Mouse (Mus musculus) CH12.LX (cell line): ENCODE results near the gene Slc2a5. TPM values are rescaled to one million over a fixed set of nuclear protein-coding genes. Genes with fewer than 3 reads are reported as not detected.
A peak's percentile ranks its signal among the peaks of the same experiment; 100 is the strongest.

Experiments used
- DNase-seq: peaks from one replicate; pipeline ENCODE4 v3.0.0-alpha.2; 2013; ENCODE audit errors: extremely low read depth
- H3K27ac ChIP-seq: 2 replicates; pipeline ENCODE4 v1.5.1; 2012; ENCODE audit warnings: low read depth, mild to moderate bottlenecking, control low read depth, moderate library complexity; ENCODE audit not compliant: insufficient read depth
- H3K27me3 ChIP-seq: replicated peaks from 2 replicates; pipeline ENCODE3; 2012; ENCODE audit warnings: inconsistent platforms
- H3K36me3 ChIP-seq, 2 experiments: replicated peaks in 1 of 2; 2 replicates each; pipeline versions ENCODE3 to v1.6.1; 2012; ENCODE audit warnings: inconsistent platforms in 1 of 2, low read length in 1 of 2, mild to moderate bottlenecking in 1 of 2, mixed read lengths in 1 of 2, moderate library complexity in 1 of 2; ENCODE audit not compliant: control insufficient read depth in 1 of 2, insufficient read depth in 1 of 2
- H3K4me1 ChIP-seq, 2 experiments: 2 replicates each; pipeline ENCODE4 v1.6.1; 2012; ENCODE audit warnings: inconsistent platforms in 1 of 2, moderate library complexity in 1 of 2; ENCODE audit not compliant: insufficient read depth in 2 of 2, control insufficient read depth in 1 of 2
- H3K4me2 ChIP-seq: 2 replicates; pipeline ENCODE4 v1.6.1; 2012; ENCODE audit warnings: low read depth, mild to moderate bottlenecking, control low read depth; ENCODE audit not compliant: poor library complexity, insufficient read depth, severe bottlenecking
- H3K4me3 ChIP-seq, 3 experiments: fragments of 150-350 bp in 1 of 3; sonication (generic) in 1 of 3; replicated peaks in 1 of 3; 2 replicates each; pipeline versions ENCODE3 to v1.5.1; 2011 to 2012; ENCODE audit warnings: low read depth in 2 of 3, low read length in 2 of 3, mild to moderate bottlenecking in 2 of 3, moderate library complexity in 2 of 3, control low read depth in 1 of 3, improper control_type of control experiment in 1 of 3, inconsistent platforms in 1 of 3, mixed read lengths in 1 of 3; ENCODE audit not compliant: poor library complexity in 1 of 3
- H3K79me2 ChIP-seq: replicated peaks from 2 replicates; pipeline ENCODE4 v1.6.1; 2012; ENCODE audit warnings: mild to moderate bottlenecking, moderate library complexity; ENCODE audit not compliant: control insufficient read depth, poor library complexity, insufficient read depth, severe bottlenecking; ENCODE audit errors: extremely low read depth
- H3K9ac ChIP-seq: 2 replicates; pipeline ENCODE4 v1.6.1; 2012; ENCODE audit warnings: low read depth, mild to moderate bottlenecking, control low read depth, moderate library complexity; ENCODE audit not compliant: insufficient read depth
- H3K9me3 ChIP-seq: replicated peaks from 2 replicates; pipeline ENCODE3; 2012; ENCODE audit warnings: low read length, inconsistent platforms, mixed read lengths
- BHLHE40 ChIP-seq: IDR thresholded peaks from 2 replicates; pipeline ENCODE4 v1.6.1; 2011; ENCODE audit warnings: mild to moderate bottlenecking, low read depth, low read length, improper control_type of control experiment
- CHD2 ChIP-seq: IDR thresholded peaks from 2 replicates; pipeline ENCODE4 v1.6.1; 2011; ENCODE audit warnings: low read length, improper control_type of control experiment
- CTCF ChIP-seq, 2 experiments: IDR thresholded peaks in 1 of 2; conservative IDR thresholded peaks in 1 of 2; 2 replicates each; pipeline ENCODE4 v1.5.1; 2011 to 2012; ENCODE audit warnings: low read depth in 2 of 2, low read length in 2 of 2, improper control_type of control experiment in 1 of 2, inconsistent platforms in 1 of 2, mild to moderate bottlenecking in 1 of 2, moderate library complexity in 1 of 2
- E2F4 ChIP-seq: IDR thresholded peaks from 2 replicates; pipeline ENCODE4 v1.6.1; 2011; ENCODE audit warnings: low read depth, low read length, improper control_type of control experiment; ENCODE audit not compliant: insufficient replicate concordance
- ELF1 ChIP-seq: IDR thresholded peaks from 2 replicates; pipeline ENCODE4 v1.6.1; 2014; ENCODE audit warnings: low read depth, mild to moderate bottlenecking, inconsistent platforms, low read length, improper control_type of control experiment
- EP300 ChIP-seq: IDR thresholded peaks from 2 replicates; pipeline ENCODE4 v1.6.1; 2011; ENCODE audit warnings: low read length, improper control_type of control experiment
- ETS1 ChIP-seq: conservative IDR thresholded peaks from 2 replicates; pipeline ENCODE4 v1.6.1; 2012; ENCODE audit warnings: low read depth, mild to moderate bottlenecking, inconsistent platforms, low read length, improper control_type of control experiment, moderate library complexity
- HCFC1 ChIP-seq: IDR thresholded peaks from 2 replicates; pipeline ENCODE4 v1.6.1; 2012; ENCODE audit warnings: low read depth, mild to moderate bottlenecking, inconsistent platforms, low read length, improper control_type of control experiment
- IRF4 ChIP-seq: IDR thresholded peaks from 2 replicates; pipeline ENCODE4 v1.6.1; 2014; ENCODE audit warnings: low read depth, mild to moderate bottlenecking, inconsistent platforms, low read length, improper control_type of control experiment
- JUN ChIP-seq: IDR thresholded peaks from 2 replicates; pipeline ENCODE4 v1.6.1; 2011; ENCODE audit warnings: low read depth, mild to moderate bottlenecking, low read length, improper control_type of control experiment, moderate library complexity; ENCODE audit not compliant: insufficient read depth
- JUND ChIP-seq: conservative IDR thresholded peaks from 2 replicates; pipeline ENCODE4 v1.6.1; 2011; ENCODE audit warnings: low read depth, low read length, improper control_type of control experiment
- KAT2A ChIP-seq: IDR thresholded peaks from 2 replicates; pipeline ENCODE4 v1.6.1; 2012; ENCODE audit warnings: low read length, improper control_type of control experiment, inconsistent platforms; ENCODE audit not compliant: insufficient replicate concordance
- MAFK ChIP-seq: IDR thresholded peaks from 2 replicates; pipeline ENCODE4 v1.6.1; 2011; ENCODE audit warnings: low read length, improper control_type of control experiment; ENCODE audit not compliant: insufficient replicate concordance
- MAX ChIP-seq: IDR thresholded peaks from 2 replicates; pipeline ENCODE4 v1.6.1; 2011; ENCODE audit warnings: low read length, improper control_type of control experiment
- MAZ ChIP-seq: IDR thresholded peaks from 2 replicates; pipeline ENCODE4 v1.6.1; 2012; ENCODE audit warnings: low read depth, mild to moderate bottlenecking, inconsistent platforms, low read length, improper control_type of control experiment, moderate library complexity
- MEF2A ChIP-seq: IDR thresholded peaks from 2 replicates; pipeline ENCODE4 v1.6.1; 2014; ENCODE audit warnings: low read depth, mild to moderate bottlenecking, inconsistent platforms, low read length, improper control_type of control experiment, borderline replicate concordance
- MXI1 ChIP-seq: IDR thresholded peaks from 2 replicates; pipeline ENCODE4 v1.6.1; 2011; ENCODE audit warnings: mild to moderate bottlenecking, low read depth, low read length, improper control_type of control experiment
- MYC ChIP-seq: IDR thresholded peaks from 2 replicates; pipeline ENCODE4 v1.6.1; 2011; ENCODE audit warnings: low read depth, mild to moderate bottlenecking, improper control_type of control experiment, low read length
- NELFE ChIP-seq: IDR thresholded peaks from 2 replicates; pipeline ENCODE4 v1.6.1; 2011; ENCODE audit warnings: low read depth, low read length, improper control_type of control experiment
- PAX5 ChIP-seq: IDR thresholded peaks from 2 replicates; pipeline ENCODE4 v1.6.1; 2012; ENCODE audit warnings: low read length, inconsistent platforms, mixed read lengths
- POLR2A ChIP-seq: IDR thresholded peaks from 2 replicates; pipeline ENCODE4 v1.6.1; 2011; ENCODE audit warnings: low read depth, mild to moderate bottlenecking, improper control_type of control experiment, low read length
- POLR2AphosphoS2 ChIP-seq: IDR thresholded peaks from 2 replicates; pipeline ENCODE4 v1.6.1; 2011; ENCODE audit warnings: low read depth, low read length, improper control_type of control experiment
- RAD21 ChIP-seq: IDR thresholded peaks from 2 replicates; pipeline ENCODE4 v1.6.1; 2011; ENCODE audit warnings: low read depth, mild to moderate bottlenecking, low read length, improper control_type of control experiment, moderate library complexity
- RCOR1 ChIP-seq: conservative IDR thresholded peaks from 2 replicates; pipeline ENCODE4 v1.6.1; 2012; ENCODE audit warnings: low read depth, mild to moderate bottlenecking, inconsistent platforms, low read length, improper control_type of control experiment
- SIN3A ChIP-seq: IDR thresholded peaks from 2 replicates; pipeline ENCODE4 v1.6.1; 2012; ENCODE audit warnings: low read length, improper control_type of control experiment, inconsistent platforms
- TBP ChIP-seq: conservative IDR thresholded peaks from 2 replicates; pipeline ENCODE4 v1.6.1; 2011; ENCODE audit warnings: low read depth, low read length, improper control_type of control experiment
- TCF12 ChIP-seq: IDR thresholded peaks from 2 replicates; pipeline ENCODE4 v1.6.1; 2014; ENCODE audit warnings: low read depth, mild to moderate bottlenecking, inconsistent platforms, low read length, improper control_type of control experiment
- UBTF ChIP-seq: IDR thresholded peaks from 2 replicates; pipeline ENCODE4 v1.6.1; 2012; ENCODE audit warnings: low read depth, mild to moderate bottlenecking, inconsistent platforms, low read length, improper control_type of control experiment, moderate library complexity
- USF1 ChIP-seq: IDR thresholded peaks from 2 replicates; pipeline ENCODE4 v1.6.1; 2014; ENCODE audit warnings: low read depth, mild to moderate bottlenecking, inconsistent platforms, low read length, improper control_type of control experiment
- ZC3H11A ChIP-seq: IDR thresholded peaks from 2 replicates; pipeline ENCODE4 v1.6.1; 2012; ENCODE audit warnings: low read depth, mild to moderate bottlenecking, inconsistent platforms, low read length, improper control_type of control experiment
- ZMIZ1 ChIP-seq: IDR thresholded peaks from 2 replicates; pipeline ENCODE4 v1.6.1; 2012; ENCODE audit warnings: low read depth, mild to moderate bottlenecking, inconsistent platforms, low read length, improper control_type of control experiment
- ZNF384 ChIP-seq: IDR thresholded peaks from 2 replicates; pipeline ENCODE4 v1.6.1; 2012; ENCODE audit warnings: low read depth, low read length, improper control_type of control experiment, inconsistent platforms
- dilution Hi-C: fragments of 300-500 bp; cut with MboI; formaldehyde crosslinking; loops from 2 replicates; pipeline ENCODE4 v1.14.3; 2020; ENCODE audit warnings: low sequenced_read_pairs; ENCODE audit not compliant: extremely low pct_unique_long_range_greater_than_20kb, extremely low pct_ligation_motif_present
- in situ Hi-C: fragments of 300-500 bp; cut with MboI; formaldehyde crosslinking; loops from 3 replicates; pipeline ENCODE4 v1.14.3; 2019; ENCODE audit warnings: low sequenced_read_pairs, low pct_ligation_motif_present, low pct_unique_long_range_greater_than_20kb, mixed read lengths
- polyA plus RNA-seq: library from polyadenylated mRNA; unstranded; fragments of >175 nt; gene quantifications from 2 replicates; pipeline ENCODE4 v1.2.1, GENCODE M21; 2012; ENCODE audit warnings: low read depth; ENCODE audit not compliant: insufficient read length
- total RNA-seq, 2 experiments: library from RNA; depleted of rRNA; stranded (reverse); fragments of 300-350 nt in 1 of 2; fragments of >200 nt in 1 of 2; gene quantifications; 2 replicates each; pipeline ENCODE4 v1.2.3; 2012 to 2014

The Slc2a5 gene
- total and polyA plus RNA-seq, 3 experiments = 0.81 to 1.5 (median 1.4) TPM

GRCm38 (mm10) chr4:150096309-150096708 is 22.8 kb upstream of the Slc2a5 start:
- Histone ChIP-seq H3K79me2 (no peaks in the 10 kb centered on the region), H3K36me3 (peaks cover 0 to 45% of the 10 kb centered on the region in 2 experiments), H3K27ac (no peak overlapping the region), H3K4me3 (no peak overlapping the region), H3K4me1 (peaks cover 27 to 77% of the 10 kb centered on the region in 2 experiments), H3K9me3 (peaks cover 4% of the 10 kb centered on the region), H3K27me3 (peaks cover 1% of the 10 kb centered on the region), H3K4me2 (no peak overlapping the region), H3K9ac (no peak overlapping the region)
- in situ Hi-C loops (loop anchor here (10.0 kb wide), 1 partner anchor 62 kb away; no protein-coding TSS in a partner anchor), dilution Hi-C loops (no loop called here)
- peak; percentile 73 for DNase-seq
- peak; percentile 43; the same call in 1 of the 2 replicates for TF ChIP-seq MYC
- TF ChIP-seq ZNF384 = 0 out of 2 replicates have a peak, but pooled peaks have one; percentile 31
- TF ChIP-seq MEF2A = peak; percentile 83
- TF ChIP-seq TCF12 = peak; percentile 84
- no peak for TF ChIP-seq KAT2A
- peak; percentile 45; the same call in 1 of the 2 replicates for TF ChIP-seq CHD2
- TF ChIP-seq ETS1 = peak; percentile 71
- no peak for TF ChIP-seq POLR2A
- peak; percentile 90 for TF ChIP-seq MAZ
- no peak for TF ChIP-seq PAX5
- peak; percentile 96 for TF ChIP-seq IRF4
- peak; percentile 51; the same call in 1 of the 2 replicates for TF ChIP-seq MAX
- no peak for TF ChIP-seq UBTF
- 0 out of 2 replicates have a peak, but pooled peaks have one; percentile 11 for TF ChIP-seq ZMIZ1
- peak; percentile 94 for TF ChIP-seq RCOR1
- peak; percentile 34; the same call in 1 of the 2 replicates for TF ChIP-seq HCFC1
- peak; percentile 86 for TF ChIP-seq MAFK
- TF ChIP-seq ELF1 = peak; percentile 37; the same call in 1 of the 2 replicates
- TF ChIP-seq EP300 = peak; percentile 82
- TF ChIP-seq POLR2AphosphoS2 = no peak
- TF ChIP-seq BHLHE40 = peak; percentile 87

DNA sequence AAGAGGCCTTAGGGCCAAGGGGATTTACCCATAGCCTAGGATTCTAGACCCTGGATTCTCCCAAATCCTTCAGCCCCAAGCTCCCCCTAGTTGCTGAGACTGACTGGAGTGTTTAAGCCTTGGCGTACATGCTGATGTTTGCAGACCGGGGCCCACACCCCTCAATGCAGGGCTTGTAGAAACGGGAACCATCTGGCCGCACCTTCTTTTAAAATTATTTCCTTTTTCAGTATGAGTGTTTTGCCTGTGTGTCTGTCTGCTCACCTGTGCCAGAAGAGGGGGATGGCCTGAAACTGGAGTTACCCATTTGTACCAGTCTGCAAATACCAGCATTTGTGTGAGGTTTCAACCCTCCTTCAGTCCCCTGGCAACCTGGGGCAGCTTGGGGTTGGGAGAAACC is 21.2 kb upstream of the Slc2a5 start:
- peaks cover 4% of the 10 kb centered on the region for H3K9me3 ChIP-seq
- H3K4me1 ChIP-seq = peaks cover 27 to 65% of the 10 kb centered on the region in 2 experiments
- in situ Hi-C loops = loop anchor here (10.0 kb wide), 1 partner anchor 63 kb away; no protein-coding TSS in a partner anchor
- H3K79me2 ChIP-seq = no peaks in the 10 kb centered on the region
- dilution Hi-C loops = no loop called here
- peaks cover 3 to 53% of the 10 kb centered on the region in 2 experiments for H3K36me3 ChIP-seq
- H3K27me3 ChIP-seq = peaks cover 1% of the 10 kb centered on the region
- DNase-seq = peak; percentile 73
- H3K4me3 ChIP-seq = no peak overlapping the region
- H3K4me2 ChIP-seq = peak overlapping the region; percentile 8; the same call in 1 of the 2 replicates
- no peak overlapping the region for H3K9ac ChIP-seq
- H3K27ac ChIP-seq = no peak overlapping the region
- peak; percentile 72 for TF ChIP-seq JUN
- no peak; the same call in 1 of the 2 replicates for TF ChIP-seq MXI1
- peak; percentile 96 for TF ChIP-seq IRF4
- TF ChIP-seq JUND = peak; percentile 89
- peak; percentile 93 for TF ChIP-seq EP300
- no peak for TF ChIP-seq TBP
- TF ChIP-seq MAX = peak; percentile 58
- peak; percentile 71 for TF ChIP-seq SIN3A
- TF ChIP-seq NELFE = no peak
- TF ChIP-seq ELF1 = no peak
- peak; percentile 89 for TF ChIP-seq ETS1
- TF ChIP-seq PAX5 = no peak
- TF ChIP-seq USF1 = no peak
- TF ChIP-seq RAD21 = no peak; the same call in 1 of the 2 replicates
- TF ChIP-seq ZC3H11A = no peak
- no peak for TF ChIP-seq POLR2A
- peak in 1 of 2 experiments; percentile 17; a peak in 2 of 4 replicates for TF ChIP-seq CTCF (conservative IDR thresholded peaks at IDR 0.05 in 1 of 2, IDR thresholded peaks at IDR 0.05 in 1 of 2; ENCODE audit: low read depth in 2 of 2, low read length in 2 of 2)
- no peak for TF ChIP-seq E2F4
- TF ChIP-seq POLR2AphosphoS2 = no peak
